Mouse (Mus musculus): ENCODE measurements around the gene Scml2.
A peak's percentile ranks its signal among the peaks of the same experiment; 100 is the strongest.
"Not testable (repeated sequence)": the region's sequence is repeated elsewhere in the genome, so short reads cannot be mapped to it uniquely, and the experiment has no call there.

Scml2 gene

DNA sequence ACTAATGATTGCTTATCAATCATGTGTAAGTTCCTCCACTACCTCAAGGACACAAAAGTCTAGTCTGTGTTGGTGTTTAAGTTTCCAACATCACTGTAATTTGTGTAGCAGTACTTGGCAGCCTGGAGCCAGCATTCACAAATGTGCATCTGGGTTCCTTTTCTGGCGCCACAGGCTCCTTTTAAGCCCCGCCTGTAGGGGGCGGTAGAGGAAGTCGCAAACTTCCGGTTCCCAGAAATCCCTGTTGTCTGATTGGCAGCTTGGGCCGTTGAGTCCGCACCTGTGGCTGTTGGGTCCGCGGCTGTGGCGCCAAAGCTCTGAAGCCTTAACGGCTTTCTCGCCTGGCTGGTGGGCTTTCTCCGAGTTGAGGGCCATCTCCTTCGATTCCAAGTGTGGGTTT is at the start of gene Scml2:
Scml2 (plus strand) TSS at position 301 of the 400 bp plus-strand sequence.
- DNase-seq (ENCODE audit: low spot score in 2 of 2) = not testable (repeated sequence)

DNA sequence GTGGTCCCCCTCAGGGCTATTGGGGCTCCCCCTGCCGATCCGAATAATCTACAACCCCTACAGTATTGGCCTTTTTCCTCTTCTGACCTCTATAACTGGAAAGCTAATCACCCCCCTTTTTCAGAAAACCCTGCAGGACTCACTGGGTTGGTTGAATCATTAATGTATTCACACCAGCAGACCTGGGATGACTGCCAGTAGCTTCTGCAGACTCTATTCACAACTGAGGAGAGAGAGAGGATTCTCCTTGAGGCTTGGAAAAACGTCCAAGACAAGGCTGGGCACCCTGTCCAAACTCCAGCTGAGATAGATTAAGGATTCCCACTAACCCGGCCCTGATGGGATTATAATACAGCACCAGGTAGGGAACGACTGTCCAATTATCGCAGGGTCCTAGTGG is 41.4 kb upstream of the Scml2 start:
- peak in 1 of 2 experiments; percentile 3 for DNase-seq (ENCODE audit: low spot score in 2 of 2)

- DNase-seq (ENCODE audit: low spot score in 2 of 2) = peak; percentile 46 to 64
Observed at GRCm38 (mm10) chrX:161162314-161163068, 45.5 kb downstream of the Scml2 start.

DNA sequence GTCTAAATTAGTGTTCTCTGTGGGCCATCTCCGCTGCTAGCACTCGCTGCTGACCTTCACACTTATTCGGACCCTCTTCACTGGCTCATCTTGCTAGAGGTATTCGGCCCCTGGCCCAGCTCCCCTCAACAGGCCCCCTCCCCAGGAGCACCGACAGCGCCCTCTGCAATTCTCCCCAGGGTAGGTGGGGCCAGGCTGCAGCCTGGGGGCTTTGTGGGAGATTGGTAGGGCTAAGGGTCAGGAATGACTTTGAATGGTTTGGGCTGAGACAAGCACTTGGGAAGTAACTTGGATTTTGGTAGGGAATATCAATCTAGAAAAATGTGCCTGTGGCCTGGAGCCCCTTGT is 46.0 kb downstream of the Scml2 start:
- no peak for DNase-seq (ENCODE audit: low spot score in 2 of 2)

- not testable (repeated sequence) for DNase-seq (ENCODE audit: low spot score in 2 of 2)
Observed at GRCm38 (mm10) chrX:161287156-161287555, 170.2 kb downstream of the Scml2 start, which contains the start of gene Gm15262. Gm15262 (plus strand) TSS chrX:161287456.

All from frontal cortex, postnatal 36 days (tissue).